Mouse (Mus musculus): ENCODE results near the gene Gm3139.
"Not testable (repeated sequence)": the region's sequence is repeated elsewhere in the genome, so short reads cannot be mapped to it uniquely, and the experiment has no call there.

Gm3139 gene

DNA sequence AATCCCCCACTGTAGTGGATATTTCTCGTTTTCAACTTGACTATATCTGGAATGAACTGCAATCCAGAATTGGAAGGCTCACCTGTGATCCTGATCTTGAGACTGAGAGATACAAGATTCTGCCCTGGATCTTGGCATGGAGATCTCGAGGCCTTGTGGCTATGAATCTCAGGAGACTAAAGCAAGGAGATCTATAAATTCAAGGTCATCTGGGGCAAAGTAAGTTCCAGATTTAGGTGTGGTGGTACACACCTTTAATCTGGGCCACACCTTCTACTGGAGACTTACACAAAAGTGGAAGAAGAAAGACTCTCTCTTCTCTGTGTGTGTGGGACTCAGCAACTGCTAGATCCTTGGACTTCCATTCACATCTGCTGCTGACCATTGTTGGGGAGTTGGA lies at the start of gene Gm3139:
TSS of gene Gm3139 (plus strand) at position 301 of the 400 bp plus-strand sequence.
- not testable (repeated sequence) for DNase-seq
